Mouse (Mus musculus): ENCODE measurements around the gene Gltpd2. TPM values are rescaled to one million over a fixed set of nuclear protein-coding genes. Genes with fewer than 3 reads are reported as not detected.
"Not testable (repeated sequence)": the region's sequence is repeated elsewhere in the genome, so short reads cannot be mapped to it uniquely, and the experiment has no call there.

Gene Gltpd2
- 0.21 and 0.26 TPM in 2 replicates for polyA plus RNA-seq (2015; fragmentation: Nextera tagmentation; extraction: Ambion mirVana)

GRCm38 (mm10) chr11:70518923-70519322 is at the start of gene Gltpd2:
Gltpd2 (plus strand) TSS chr11:70519196.
- Histone ChIP-seq H3K9me3 (no peaks in the 10 kb centered on the region), H3K4me3 (peak within 1 kb of the TSS; percentile 22), H3K27ac (replicated peaks) (no peak within 1 kb of the TSS), H3K36me3 (no peaks in the 10 kb centered on the region), H3K4me2 (peak within 1 kb of the TSS; percentile 52), H3K9ac (peak within 1 kb of the TSS; percentile 25; the same call in 1 of the 2 replicates), H3K27me3 (no peaks in the 10 kb centered on the region), H3K4me1 (replicated peaks) (peaks cover 7% of the 10 kb centered on the region)
- no peak for ATAC-seq (ENCODE audit: low FRiP score, low read depth)
- WGBS, result 79% methylated on average over 10 of the region's 10 CpGs

GRCm38 (mm10) chr11:70469764-70470163 is 49.2 kb upstream of the Gltpd2 start:
- peaks cover 9% of the 10 kb centered on the region for H3K4me1 ChIP-seq (replicated peaks)
- no peaks in the 10 kb centered on the region for H3K9me3 ChIP-seq
- H3K27ac ChIP-seq (replicated peaks), result no peak overlapping the region
- H3K9ac ChIP-seq, result no peak overlapping the region
- ATAC-seq (ENCODE audit: low FRiP score, low read depth), result no peak
- H3K36me3 ChIP-seq, result no peaks in the 10 kb centered on the region
- peaks cover 8% of the 10 kb centered on the region; the same call in 1 of the 2 replicates for H3K27me3 ChIP-seq
- no peak overlapping the region for H3K4me3 ChIP-seq
- no peak overlapping the region for H3K4me2 ChIP-seq
- 85% methylated on average over 3 of the region's 3 CpGs for WGBS

GRCm38 (mm10) chr11:70472716-70473115 is 46.3 kb upstream of the Gltpd2 start:
- no peak overlapping the region for H3K4me3 ChIP-seq
- H3K9ac ChIP-seq, result no peak overlapping the region
- H3K4me1 ChIP-seq (replicated peaks), result no peaks in the 10 kb centered on the region
- H3K4me2 ChIP-seq, result no peak overlapping the region
- no peak overlapping the region for H3K27ac ChIP-seq (replicated peaks)
- no peaks in the 10 kb centered on the region for H3K27me3 ChIP-seq
- no peaks in the 10 kb centered on the region for H3K36me3 ChIP-seq
- H3K9me3 ChIP-seq, result no peaks in the 10 kb centered on the region
- no peak for ATAC-seq (ENCODE audit: low FRiP score, low read depth)

- H3K27ac ChIP-seq (replicated peaks); H3K36me3 ChIP-seq; H3K9me3 ChIP-seq; H3K4me2 ChIP-seq; H3K27me3 ChIP-seq; ATAC-seq (ENCODE audit: low FRiP score, low read depth); H3K4me3 ChIP-seq; H3K4me1 ChIP-seq (replicated peaks); H3K9ac ChIP-seq: not testable (repeated sequence)
- WGBS, result 91% methylated on average over 5 of the region's 5 CpGs
These were observed 45.7 kb upstream of the Gltpd2 start for GRCm38 (mm10) chr11:70473291-70473690.

GRCm38 (mm10) chr11:70474872-70475534 is 44.0 kb upstream of the Gltpd2 start:
- no peaks in the 10 kb centered on the region for H3K9me3 ChIP-seq
- no peak overlapping the region for H3K27ac ChIP-seq (replicated peaks)
- no peak for ATAC-seq (ENCODE audit: low FRiP score, low read depth)
- no peaks in the 10 kb centered on the region for H3K27me3 ChIP-seq
- H3K4me3 ChIP-seq, result no peak overlapping the region
- H3K4me2 ChIP-seq, result no peak overlapping the region
- no peaks in the 10 kb centered on the region for H3K36me3 ChIP-seq
- 82% methylated on average over 12 of the region's 12 CpGs for WGBS
- no peak overlapping the region for H3K9ac ChIP-seq
- H3K4me1 ChIP-seq (replicated peaks), result no peaks in the 10 kb centered on the region

- Histone ChIP-seq H3K36me3 (no peaks in the 10 kb centered on the region), H3K27me3 (no peaks in the 10 kb centered on the region), H3K9ac (no peak overlapping the region), H3K9me3 (no peaks in the 10 kb centered on the region), H3K4me1 (replicated peaks) (no peaks in the 10 kb centered on the region), H3K4me2 (no peak overlapping the region), H3K4me3 (no peak overlapping the region), H3K27ac (replicated peaks) (no peak overlapping the region)
- 70% methylated on average over 2 of the region's 2 CpGs for WGBS
- no peak for ATAC-seq (ENCODE audit: low FRiP score, low read depth)
These were observed 33.5 kb upstream of the Gltpd2 start for GRCm38 (mm10) chr11:70485498-70485897.

- no peak overlapping the region for H3K27ac ChIP-seq (replicated peaks)
- H3K36me3 ChIP-seq, result no peaks in the 10 kb centered on the region
- no peaks in the 10 kb centered on the region for H3K4me1 ChIP-seq (replicated peaks)
- no peaks in the 10 kb centered on the region for H3K9me3 ChIP-seq
- H3K9ac ChIP-seq, result no peak overlapping the region
- no peak overlapping the region for H3K4me2 ChIP-seq
- H3K27me3 ChIP-seq, result no peaks in the 10 kb centered on the region
- WGBS, result 52% methylated on average over 4 of the region's 4 CpGs
- H3K4me3 ChIP-seq, result no peak overlapping the region
- ATAC-seq (ENCODE audit: low FRiP score, low read depth), result no peak
These were observed 31.2 kb upstream of the Gltpd2 start for GRCm38 (mm10) chr11:70487816-70488215.

GRCm38 (mm10) chr11:70489138-70489537 is 29.9 kb upstream of the Gltpd2 start:
- Histone ChIP-seq H3K27me3 (no peaks in the 10 kb centered on the region), H3K4me1 (replicated peaks) (no peaks in the 10 kb centered on the region), H3K9me3 (no peaks in the 10 kb centered on the region), H3K9ac (no peak overlapping the region), H3K27ac (replicated peaks) (no peak overlapping the region), H3K4me2 (no peak overlapping the region), H3K36me3 (no peaks in the 10 kb centered on the region), H3K4me3 (no peak overlapping the region)
- no peak for ATAC-seq (ENCODE audit: low FRiP score, low read depth)
- 86% methylated on average over 3 of the region's 3 CpGs for WGBS

GRCm38 (mm10) chr11:70489684-70490083 is 29.3 kb upstream of the Gltpd2 start:
- H3K9ac ChIP-seq, result no peak overlapping the region
- no peaks in the 10 kb centered on the region for H3K9me3 ChIP-seq
- no peak overlapping the region for H3K4me3 ChIP-seq
- 90% methylated on average over 6 of the region's 6 CpGs for WGBS
- H3K4me1 ChIP-seq (replicated peaks), result no peaks in the 10 kb centered on the region
- H3K4me2 ChIP-seq, result no peak overlapping the region
- ATAC-seq (ENCODE audit: low FRiP score, low read depth), result no peak
- no peaks in the 10 kb centered on the region for H3K27me3 ChIP-seq
- no peak overlapping the region for H3K27ac ChIP-seq (replicated peaks)
- no peaks in the 10 kb centered on the region for H3K36me3 ChIP-seq

- Histone ChIP-seq H3K4me1 (replicated peaks) (no peaks in the 10 kb centered on the region), H3K9me3 (no peaks in the 10 kb centered on the region), H3K27ac (replicated peaks) (no peak overlapping the region), H3K27me3 (no peaks in the 10 kb centered on the region), H3K36me3 (no peaks in the 10 kb centered on the region), H3K4me2 (no peak overlapping the region), H3K4me3 (no peak overlapping the region), H3K9ac (no peak overlapping the region)
- no peak for ATAC-seq (ENCODE audit: low FRiP score, low read depth)
- WGBS, result 69% methylated on average over 14 of the region's 14 CpGs
These were observed 19.2 kb upstream of the Gltpd2 start for GRCm38 (mm10) chr11:70499566-70500475.

- H3K9me3 ChIP-seq, result no peaks in the 10 kb centered on the region
- no peak overlapping the region for H3K9ac ChIP-seq
- no peaks in the 10 kb centered on the region for H3K36me3 ChIP-seq
- no peak overlapping the region for H3K27ac ChIP-seq (replicated peaks)
- no peak for ATAC-seq (ENCODE audit: low FRiP score, low read depth)
- H3K4me1 ChIP-seq (replicated peaks), result no peaks in the 10 kb centered on the region
- no peak overlapping the region for H3K4me2 ChIP-seq
- H3K4me3 ChIP-seq, result no peak overlapping the region
- WGBS, result 95% methylated on average over 1 of the region's 1 CpGs
- H3K27me3 ChIP-seq, result no peaks in the 10 kb centered on the region
These were observed 18.6 kb upstream of the Gltpd2 start for GRCm38 (mm10) chr11:70500476-70500812.

- H3K9me3 ChIP-seq, result no peaks in the 10 kb centered on the region
These were observed 17.0 kb upstream of the Gltpd2 start for GRCm38 (mm10) chr11:70502018-70502417.

More at GRCm38 (mm10) chr11:70502018-70502417, 17.0 kb upstream of the Gltpd2 start:
- no peak overlapping the region for H3K27ac ChIP-seq (replicated peaks)
- no peak for ATAC-seq (ENCODE audit: low FRiP score, low read depth)
- H3K9ac ChIP-seq, result no peak overlapping the region
- no peak overlapping the region for H3K4me2 ChIP-seq
- 76% methylated on average over 3 of the region's 3 CpGs for WGBS
- H3K27me3 ChIP-seq, result no peaks in the 10 kb centered on the region
- no peaks in the 10 kb centered on the region for H3K36me3 ChIP-seq
- no peaks in the 10 kb centered on the region for H3K4me1 ChIP-seq (replicated peaks)
- H3K4me3 ChIP-seq, result no peak overlapping the region
